Comparison of ENCODE assay signal across 10 mouse cellular contexts in genomic region chr7:82688736-82689135, GRCm38 (mm10). TPM values are rescaled to one million over a fixed set of nuclear protein-coding genes. Genes with fewer than 3 reads are reported as not detected.
DNase-seq lines count a peak whose midpoint lies in the region; ATAC-seq and TF ChIP-seq lines count a peak whose summit lies in the region.
"Had no signal": no experiment of that assay in that cellular context is flagged by ENCODE, and none has a peak within 500 bp of the region (broad histone marks: within the 10 kb centered on the region; RNA-seq: fewer than 3 reads in every experiment).

No protein-coding gene starts in this region.

- H3K9me3 ChIP-seq in kidney, embryonic 14.5 days (ENCODE audit: control insufficient read depth, low read length), result no peaks in the 10 kb centered on the region
- H3K9me3 ChIP-seq in embryonic facial prominence, embryonic 15.5 days (replicated peaks), result no peaks in the 10 kb centered on the region
- H3K9me3 ChIP-seq in kidney, embryonic 15.5 days (replicated peaks), result no peaks in the 10 kb centered on the region
- H3K9me3 ChIP-seq in lung, embryonic 16.5 days (ENCODE audit: control insufficient read depth, low read length), result no peaks in the 10 kb centered on the region
- H3K9me3 ChIP-seq: hindbrain, embryonic 15.5 days; neural tube, embryonic 12.5 days had no signal

- no peak for TF ChIP-seq CTCF in Patski (IDR thresholded peaks at IDR 0.05)

- no peak overlapping the region for H3K4me3 ChIP-seq in kidney, embryonic 14.5 days (ENCODE audit: low read length)
- no peak overlapping the region for H3K4me3 ChIP-seq in embryonic facial prominence, embryonic 15.5 days (replicated peaks)
- no peak overlapping the region for H3K4me3 ChIP-seq in kidney, embryonic 15.5 days (replicated peaks)
- H3K4me3 ChIP-seq in lung, embryonic 16.5 days (ENCODE audit: low read length), result no peak overlapping the region
- H3K4me3 ChIP-seq: hindbrain, embryonic 15.5 days; neural tube, embryonic 12.5 days had no signal

- ATAC-seq in kidney, embryonic 14.5 days (ENCODE audit: low FRiP score, low TSS enrichment), result no peak
- peak; percentile 74 for ATAC-seq in Patski
- ATAC-seq in embryonic facial prominence, embryonic 15.5 days (ENCODE audit: insufficient number of reproducible peaks, low FRiP score, low TSS enrichment, low read depth), result peak; percentile 60
- ATAC-seq in kidney, embryonic 15.5 days (replicated peaks; ENCODE audit: low FRiP score), result peak; percentile 49; the same call in 1 of the 2 replicates
- peak; percentile 95 for ATAC-seq in lung, embryonic 16.5 days (ENCODE audit: low read depth)

- POLR2A ChIA-PET in Patski (lab: Charles Lee), result no interaction called here

- H3K27ac ChIP-seq in kidney, embryonic 14.5 days (ENCODE audit: low read depth, low read length), result no peak overlapping the region
- H3K27ac ChIP-seq in embryonic facial prominence, embryonic 15.5 days (replicated peaks), result 0 out of 2 replicates have a peak overlapping the region, but pooled peaks have one; percentile 28
- H3K27ac ChIP-seq in kidney, embryonic 15.5 days, result no peak overlapping the region
- no peak overlapping the region for H3K27ac ChIP-seq in lung, embryonic 16.5 days (ENCODE audit: low read length)
- H3K27ac ChIP-seq: hindbrain, embryonic 15.5 days; neural tube, embryonic 12.5 days had no signal

- no peaks in the 10 kb centered on the region for H3K27me3 ChIP-seq in kidney, embryonic 14.5 days (ENCODE audit: control insufficient read depth, insufficient read depth, low read length)
- no peaks in the 10 kb centered on the region for H3K27me3 ChIP-seq in Patski
- no peaks in the 10 kb centered on the region for H3K27me3 ChIP-seq in embryonic facial prominence, embryonic 15.5 days
- H3K27me3 ChIP-seq in kidney, embryonic 15.5 days, result no peaks in the 10 kb centered on the region
- H3K27me3 ChIP-seq in lung, embryonic 16.5 days (ENCODE audit: control insufficient read depth, insufficient read depth, low read depth, low read length), result no peaks in the 10 kb centered on the region
- H3K27me3 ChIP-seq: hindbrain, embryonic 15.5 days; neural tube, embryonic 12.5 days had no signal

- peak; percentile 11 for DNase-seq in kidney, adult 18-20 months
- no peak for DNase-seq in Patski (ENCODE audit: low read depth, low spot score)
- peak; percentile 58 for DNase-seq in yolk sac, embryonic 10.5 days (ENCODE audit: low spot score)
- no peak for DNase-seq in thymus, adult 18-20 months

- no peak overlapping the region for H3K4me2 ChIP-seq in kidney, embryonic 14.5 days (replicated peaks; ENCODE audit: low read depth, low read length)
- H3K4me2 ChIP-seq in embryonic facial prominence, embryonic 15.5 days (replicated peaks), result no peak overlapping the region
- H3K4me2 ChIP-seq in kidney, embryonic 15.5 days, result no peak overlapping the region
- no peak overlapping the region for H3K4me2 ChIP-seq in lung, embryonic 16.5 days (ENCODE audit: low read depth, low read length)
- H3K4me2 ChIP-seq: hindbrain, embryonic 15.5 days; neural tube, embryonic 12.5 days had no signal

- 52% methylated on average over 3 of the region's 3 CpGs for WGBS in kidney, embryonic 14.5 days
- 24% methylated on average over 3 of the region's 3 CpGs for WGBS in embryonic facial prominence, embryonic 15.5 days
- WGBS in kidney, embryonic 15.5 days, result 50% methylated on average over 3 of the region's 3 CpGs
- WGBS in lung, embryonic 16.5 days, result 33% methylated on average over 3 of the region's 3 CpGs

- CTCF ChIA-PET in Patski (lab: Charles Lee), result interaction anchor here (1.1 kb wide), 1 partner anchor 12 kb away, joined by 4 read pairs; no protein-coding TSS in a partner anchor

- H3K36me3 ChIP-seq in kidney, embryonic 14.5 days (ENCODE audit: control insufficient read depth, insufficient read depth, low read length), result peaks cover 36% of the 10 kb centered on the region
- H3K36me3 ChIP-seq in embryonic facial prominence, embryonic 15.5 days, result peaks cover 27% of the 10 kb centered on the region
- peaks cover 50% of the 10 kb centered on the region for H3K36me3 ChIP-seq in kidney, embryonic 15.5 days
- H3K36me3 ChIP-seq in lung, embryonic 16.5 days (ENCODE audit: control insufficient read depth, insufficient read depth, low read length), result peaks cover 4% of the 10 kb centered on the region

- in situ Hi-C loops in Patski (cut with MboI; ENCODE audit: low pct_unique_long_range_greater_than_20kb), result no loop called here

- no peak overlapping the region for H3K9ac ChIP-seq in kidney, embryonic 14.5 days (ENCODE audit: low read depth, low read length)
- H3K9ac ChIP-seq in embryonic facial prominence, embryonic 15.5 days, result no peak overlapping the region
- H3K9ac ChIP-seq in kidney, embryonic 15.5 days, result no peak overlapping the region
- H3K9ac ChIP-seq in lung, embryonic 16.5 days (ENCODE audit: low read length), result no peak overlapping the region
- H3K9ac ChIP-seq: hindbrain, embryonic 15.5 days; neural tube, embryonic 12.5 days had no signal

- no peaks in the 10 kb centered on the region for H3K4me1 ChIP-seq in kidney, embryonic 14.5 days (ENCODE audit: control insufficient read depth, insufficient read depth, low read length)
- H3K4me1 ChIP-seq in embryonic facial prominence, embryonic 15.5 days, result peaks cover 10% of the 10 kb centered on the region
- no peaks in the 10 kb centered on the region for H3K4me1 ChIP-seq in kidney, embryonic 15.5 days
- H3K4me1 ChIP-seq in lung, embryonic 16.5 days (replicated peaks; ENCODE audit: control insufficient read depth, insufficient read depth, low read length), result peaks cover 6% of the 10 kb centered on the region; the same call in 1 of the 2 replicates
- H3K4me1 ChIP-seq: hindbrain, embryonic 15.5 days; neural tube, embryonic 12.5 days had no signal

RNA-seq across cellular contexts. Expression of gene Efl1, which starts 40.3 kb away (rescaled TPM):
- polyA plus RNA-seq in kidney, embryonic 14.5 days (2014; fragmentation: Nextera tagmentation; extraction: Ambion mirVana), result 13.7 and 27.0 TPM in 2 replicates
- polyA plus RNA-seq in Patski (2021), result 18.8 TPM
- polyA plus RNA-seq in embryonic facial prominence, embryonic 15.5 days (2015; fragmentation: Nextera tagmentation; extraction: Ambion mirVana), result 20.2 and 22.5 TPM in 2 replicates
- 20.0 and 20.1 TPM in 2 replicates for polyA plus RNA-seq in kidney, embryonic 15.5 days (2015; fragmentation: Nextera tagmentation; extraction: Ambion mirVana)
- 21.1 and 21.2 TPM in 2 replicates for polyA plus RNA-seq in lung, embryonic 16.5 days (2015; fragmentation: Nextera tagmentation; extraction: Ambion mirVana)

RNA-seq across cellular contexts. Expression of gene Saxo2, which starts 40.4 kb away (rescaled TPM):
- polyA plus RNA-seq in kidney, embryonic 14.5 days (2014; fragmentation: Nextera tagmentation; extraction: Ambion mirVana), result 5.5 and 8.6 TPM in 2 replicates
- 2.2 TPM for polyA plus RNA-seq in Patski (2021)
- polyA plus RNA-seq in embryonic facial prominence, embryonic 15.5 days (2015; fragmentation: Nextera tagmentation; extraction: Ambion mirVana), result 14.5 and 25.6 TPM in 2 replicates
- polyA plus RNA-seq in kidney, embryonic 15.5 days (2015; fragmentation: Nextera tagmentation; extraction: Ambion mirVana), result 5.0 and 5.8 TPM in 2 replicates
- polyA plus RNA-seq in lung, embryonic 16.5 days (2015; fragmentation: Nextera tagmentation; extraction: Ambion mirVana), result 12.0 and 12.7 TPM in 2 replicates

Comparison
In these comparisons a context has a peak if more than half of its experiments do, and no peak if none do; other contexts are left out.
1. DNase-seq: peak in kidney, adult 18-20 months (single experiment) and yolk sac, embryonic 10.5 days (single experiment); none in Patski (single experiment) and thymus, adult 18-20 months (0 of 2).